Mouse (Mus musculus): Measurements from ENCODE around the gene Pwp2. TPM values are rescaled to one million over a fixed set of nuclear protein-coding genes. Genes with fewer than 3 reads are reported as not detected.

Pwp2 gene
- 1.6 TPM for polyA plus RNA-seq (2014; fragmentation: Illumina TruSeq; extraction: RNeasy Lipid Tissue Mini Kit (QIAGEN cat#74804); ENCODE audit: low read depth, low replicate concordance)

DNA sequence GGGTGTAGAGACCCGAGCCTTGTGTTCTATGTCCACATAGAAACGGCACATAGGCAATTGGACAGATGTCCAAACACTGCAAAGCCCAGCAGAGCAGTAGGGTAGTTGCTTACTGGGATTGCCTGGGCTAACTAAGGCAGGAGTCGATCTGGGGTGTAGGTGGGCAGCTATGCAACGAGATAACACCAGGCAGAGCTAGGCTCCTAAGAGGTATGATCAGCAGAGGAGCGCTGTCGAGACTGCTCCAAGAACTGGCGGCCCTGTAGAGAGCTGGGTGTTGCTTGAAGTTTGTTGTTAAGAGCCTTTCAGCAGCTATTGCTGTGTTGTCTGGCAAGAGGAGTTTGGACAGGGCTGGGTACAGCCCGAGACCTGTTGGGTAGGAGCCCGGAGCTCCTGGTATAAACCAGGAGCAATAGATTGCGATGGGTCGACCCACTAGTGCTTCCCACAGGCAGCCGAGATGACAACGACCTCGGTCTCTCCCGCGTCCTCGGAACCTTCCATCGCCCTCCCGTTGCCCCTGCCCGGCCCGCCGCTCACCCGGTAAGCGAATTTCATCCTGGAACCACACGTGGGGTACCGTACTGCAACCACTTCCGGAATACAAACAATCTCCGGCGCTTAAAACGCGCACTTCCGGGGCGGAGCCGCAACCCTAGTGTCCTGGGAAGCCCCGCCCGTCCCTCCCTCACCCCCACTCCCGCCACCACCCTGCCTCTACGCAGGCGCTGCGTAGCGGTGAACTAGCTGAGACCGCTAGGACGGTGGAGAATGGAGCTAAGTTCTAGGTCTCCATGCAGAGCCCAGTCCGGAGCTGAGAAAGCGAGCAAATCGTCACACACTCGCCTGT lies at the start of gene Pwp2:
Pwp2 (minus strand) TSS at position 619 of the 850 bp plus-strand sequence.

DNA sequence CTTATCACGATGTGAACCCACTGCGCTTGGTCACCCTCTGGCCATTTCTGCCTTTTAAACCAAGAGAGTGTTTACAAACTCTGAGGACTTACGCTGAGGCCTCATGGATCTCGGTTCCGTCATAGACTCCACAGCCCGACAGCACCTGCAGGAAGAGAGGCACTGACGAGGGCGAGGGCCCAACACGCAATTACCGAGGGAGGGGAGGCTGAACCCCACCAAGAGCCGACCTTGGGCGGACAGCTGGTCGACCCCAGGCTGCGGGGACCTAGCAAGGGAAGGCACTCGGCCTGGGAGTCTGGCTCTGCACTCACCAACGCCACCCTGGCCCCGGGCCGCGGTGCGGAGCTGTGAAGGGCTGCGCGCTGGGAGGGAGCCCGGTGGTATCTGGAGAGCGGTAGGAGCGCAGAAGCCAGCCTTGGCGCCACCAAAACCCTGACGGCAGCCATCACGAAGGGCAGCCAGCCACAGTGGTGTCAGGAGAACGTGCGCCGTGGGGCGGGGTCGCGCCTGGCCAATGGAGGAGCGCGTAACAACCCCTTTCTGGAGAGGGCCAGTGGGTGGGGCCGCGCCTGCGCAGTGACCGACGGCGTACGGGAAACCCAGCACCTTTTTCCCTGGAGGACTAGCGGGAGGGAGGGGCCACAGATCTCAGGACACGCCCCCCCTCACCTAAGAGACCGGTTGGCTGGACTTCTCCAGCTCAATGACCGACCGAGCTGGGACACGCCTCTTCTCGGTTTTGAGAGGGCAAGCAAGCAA lies 15.5 kb downstream of the Pwp2 start, which contains the start of gene D10Jhu81e:
D10Jhu81e (minus strand) TSS at position 502 of the 762 bp plus-strand sequence.

Other genes with a start within 250 kb of the Pwp2 start
- gene Trpm2, start 214.6 kb downstream of the Pwp2 start, polyA plus RNA-seq (2014; fragmentation: Illumina TruSeq; extraction: RNeasy Lipid Tissue Mini Kit (QIAGEN cat#74804); ENCODE audit: low read depth, low replicate concordance) = 1.7 TPM
- gene 1810043G02Rik, start 206.6 kb downstream of the Pwp2 start, polyA plus RNA-seq (2014; fragmentation: Illumina TruSeq; extraction: RNeasy Lipid Tissue Mini Kit (QIAGEN cat#74804); ENCODE audit: low read depth, low replicate concordance) = 0.72 TPM
- 1.1 TPM for gene Pfkl, start 175.1 kb downstream of the Pwp2 start, polyA plus RNA-seq (2014; fragmentation: Illumina TruSeq; extraction: RNeasy Lipid Tissue Mini Kit (QIAGEN cat#74804); ENCODE audit: low read depth, low replicate concordance)
- gene Dnmt3l, start 143.2 kb downstream of the Pwp2 start, polyA plus RNA-seq (2014; fragmentation: Illumina TruSeq; extraction: RNeasy Lipid Tissue Mini Kit (QIAGEN cat#74804); ENCODE audit: low read depth, low replicate concordance) = not detected
- gene Aire, start 141.5 kb downstream of the Pwp2 start, polyA plus RNA-seq (2014; fragmentation: Illumina TruSeq; extraction: RNeasy Lipid Tissue Mini Kit (QIAGEN cat#74804); ENCODE audit: low read depth, low replicate concordance) = not detected
- gene Icosl, start 115.8 kb downstream of the Pwp2 start, polyA plus RNA-seq (2014; fragmentation: Illumina TruSeq; extraction: RNeasy Lipid Tissue Mini Kit (QIAGEN cat#74804); ENCODE audit: low read depth, low replicate concordance) = 0.48 TPM
- gene D10Jhu81e, start 15.4 kb downstream of the Pwp2 start, polyA plus RNA-seq (2014; fragmentation: Illumina TruSeq; extraction: RNeasy Lipid Tissue Mini Kit (QIAGEN cat#74804); ENCODE audit: low read depth, low replicate concordance) = 34.9 TPM
- gene Trappc10, start 59.5 kb upstream of the Pwp2 start, polyA plus RNA-seq (2014; fragmentation: Illumina TruSeq; extraction: RNeasy Lipid Tissue Mini Kit (QIAGEN cat#74804); ENCODE audit: low read depth, low replicate concordance) = 5.0 TPM
- 30.5 TPM for gene Agpat3, start 167.3 kb upstream of the Pwp2 start, polyA plus RNA-seq (2014; fragmentation: Illumina TruSeq; extraction: RNeasy Lipid Tissue Mini Kit (QIAGEN cat#74804); ENCODE audit: low read depth, low replicate concordance)
- 19.2 TPM for gene Rrp1, start 227.9 kb upstream of the Pwp2 start, polyA plus RNA-seq (2014; fragmentation: Illumina TruSeq; extraction: RNeasy Lipid Tissue Mini Kit (QIAGEN cat#74804); ENCODE audit: low read depth, low replicate concordance)
- gene Cstb, start 240.5 kb upstream of the Pwp2 start, polyA plus RNA-seq (2014; fragmentation: Illumina TruSeq; extraction: RNeasy Lipid Tissue Mini Kit (QIAGEN cat#74804); ENCODE audit: low read depth, low replicate concordance) = 33.1 TPM